Mouse (Mus musculus): ENCODE data around the gene Arf1.

Gene Arf1

GRCm38 (mm10) chr11:59226787-59227603 lies 1.1 kb downstream of the Arf1 start:
- in situ Hi-C loops (cut with MboI, MseI): no loop called here

GRCm38 (mm10) chr11:59226251-59226650 lies 1.8 kb downstream of the Arf1 start:
- in situ Hi-C loops (cut with MboI, MseI): no loop called here

GRCm38 (mm10) chr11:59225167-59225566 lies 2.9 kb downstream of the Arf1 start:
- in situ Hi-C loops (cut with MboI, MseI): no loop called here

GRCm38 (mm10) chr11:59224470-59224869 lies 3.6 kb downstream of the Arf1 start:
- in situ Hi-C loops (cut with MboI, MseI): loop anchor here (25.0 kb wide), 1 partner anchor 1562 kb away; no protein-coding TSS in a partner anchor

GRCm38 (mm10) chr11:59224025-59224424 lies 4.0 kb downstream of the Arf1 start:
- in situ Hi-C loops (cut with MboI, MseI): loop anchor here (25.0 kb wide), 1 partner anchor 1562 kb away; no protein-coding TSS in a partner anchor

- in situ Hi-C loops (cut with MboI, MseI): loop anchor here (25.0 kb wide), 1 partner anchor 1560 kb away; no protein-coding TSS in a partner anchor
These were observed 5.8 kb downstream of the Arf1 start for GRCm38 (mm10) chr11:59222306-59222705.

- in situ Hi-C loops (cut with MboI, MseI): loop anchor here (25.0 kb wide), 1 partner anchor 1559 kb away; no protein-coding TSS in a partner anchor
These were observed 6.5 kb downstream of the Arf1 start for GRCm38 (mm10) chr11:59221604-59222003.

- in situ Hi-C loops (cut with MboI, MseI): loop anchor here (10.0 to 25.0 kb wide), 2 partner anchors 1414 to 1557 kb away; partner anchors contain the start of gene Sap30l
These were observed 9.0 kb downstream of the Arf1 start for GRCm38 (mm10) chr11:59219064-59219463.

GRCm38 (mm10) chr11:59218389-59218998 lies 9.6 kb downstream of the Arf1 start:
- in situ Hi-C loops (cut with MboI, MseI): loop anchor here (10.0 to 25.0 kb wide), 2 partner anchors 1414 to 1556 kb away; partner anchors contain the start of gene Sap30l

- in situ Hi-C loops (cut with MboI, MseI): loop anchor here (10.0 to 25.0 kb wide), 2 partner anchors 1412 to 1555 kb away; partner anchors contain the start of gene Sap30l
These were observed 11.1 kb downstream of the Arf1 start for GRCm38 (mm10) chr11:59216955-59217354.

- in situ Hi-C loops (cut with MboI, MseI): loop anchor here (10.0 to 25.0 kb wide), 2 partner anchors 1408 to 1551 kb away; partner anchors contain the start of gene Sap30l
These were observed 15.1 kb downstream of the Arf1 start for GRCm38 (mm10) chr11:59212892-59213494.

- in situ Hi-C loops (cut with MboI, MseI): loop anchor here (10.0 to 25.0 kb wide), 2 partner anchors 1408 to 1550 kb away; partner anchors contain the start of gene Sap30l
These were observed 15.8 kb downstream of the Arf1 start for GRCm38 (mm10) chr11:59212320-59212719.

- in situ Hi-C loops (cut with MboI, MseI): loop anchor here (10.0 to 25.0 kb wide), 2 partner anchors 1407 to 1549 kb away; partner anchors contain the start of gene Sap30l
These were observed 16.5 kb downstream of the Arf1 start for GRCm38 (mm10) chr11:59211561-59211960.

- in situ Hi-C loops (cut with MboI, MseI): loop anchor here (10.0 to 25.0 kb wide), 2 partner anchors 1405 to 1548 kb away; partner anchors contain the start of gene Sap30l
These were observed 18.1 kb downstream of the Arf1 start for GRCm38 (mm10) chr11:59210020-59210419.

GRCm38 (mm10) chr11:59209580-59209979 lies 18.5 kb downstream of the Arf1 start:
- in situ Hi-C loops (cut with MboI, MseI): loop anchor here (5.0 to 25.0 kb wide), 3 partner anchors 285 to 1547 kb away; no protein-coding TSS in a partner anchor

- in situ Hi-C loops (cut with MboI, MseI): loop anchor here (5.0 to 25.0 kb wide), 3 partner anchors 284 to 1547 kb away; no protein-coding TSS in a partner anchor
These were observed 19.0 kb downstream of the Arf1 start for GRCm38 (mm10) chr11:59209003-59209441.

- in situ Hi-C loops (cut with MboI, MseI): loop anchor here (5.0 to 25.0 kb wide), 3 partner anchors 283 to 1546 kb away; no protein-coding TSS in a partner anchor
These were observed 19.8 kb downstream of the Arf1 start, which contains the start of gene 2310033P09Rik for GRCm38 (mm10) chr11:59208153-59208831. Gene 2310033P09Rik, plus strand, starts transcription at chr11:59208321.

- in situ Hi-C loops (cut with MboI, MseI): loop anchor here (10.0 to 25.0 kb wide), 2 partner anchors 278 to 1540 kb away; no protein-coding TSS in a partner anchor
These were observed 25.7 kb downstream of the Arf1 start, which contains the start of gene Mrpl55 for GRCm38 (mm10) chr11:59202081-59202995. Gene Mrpl55, plus strand, starts transcription at chr11:59202486.

Data from regulatory T cell (primary cell).